Mouse (Mus musculus) olfactory bulb, adult 2 months (tissue): ENCODE results near the gene Dzip1. TPM values are rescaled to one million over a fixed set of nuclear protein-coding genes. Genes with fewer than 3 reads are reported as not detected.

Source experiments
- H3K27ac ChIP-seq: fragments of 200-500 bp; 2 replicates; pipeline ENCODE4 v1.5.1; 2012; ENCODE audit warnings: low read depth, low read length; ENCODE audit not compliant: insufficient read depth
- H3K4me1 ChIP-seq: fragments of 200-500 bp; 2 replicates; pipeline ENCODE4 v1.6.1; 2012; ENCODE audit warnings: low read length; ENCODE audit not compliant: control insufficient read depth, insufficient read depth
- H3K4me3 ChIP-seq: fragments of 200-500 bp; 2 replicates; pipeline ENCODE4 v1.5.1; 2012; ENCODE audit warnings: mild to moderate bottlenecking, low read depth, low read length, moderate library complexity; ENCODE audit not compliant: insufficient read depth
- CTCF ChIP-seq: fragments of 200-500 bp; IDR thresholded peaks from 2 replicates; pipeline ENCODE4 v1.5.1; 2012; ENCODE audit warnings: low read depth, mild to moderate bottlenecking, low read length, moderate library complexity; ENCODE audit not compliant: insufficient read depth
- POLR2A ChIP-seq: fragments of 200-500 bp; IDR thresholded peaks from 2 replicates; pipeline ENCODE4 v1.6.1; 2012; ENCODE audit warnings: mild to moderate bottlenecking, low read depth, low read length, moderate library complexity; ENCODE audit not compliant: insufficient read depth
- WGBS: fragments of 180-500 bp; shearing (Covaris S2); methylation state at CpG from one replicate; pipeline ENCODE4 v1.1.7; 2018; 5-methylcytosine and 5-hydroxymethylcytosine counted together
- polyA plus RNA-seq: library from polyadenylated mRNA; stranded (reverse); fragments of >200 nt; gene quantifications from 2 replicates; pipeline ENCODE4 v1.2.4, GENCODE M21; 2012; ENCODE audit warnings: low replicate concordance; ENCODE audit not compliant: missing spikeins, insufficient read depth, insufficient read length

Dzip1 gene
- polyA plus RNA-seq, 1 experiment: not detected

DNA sequence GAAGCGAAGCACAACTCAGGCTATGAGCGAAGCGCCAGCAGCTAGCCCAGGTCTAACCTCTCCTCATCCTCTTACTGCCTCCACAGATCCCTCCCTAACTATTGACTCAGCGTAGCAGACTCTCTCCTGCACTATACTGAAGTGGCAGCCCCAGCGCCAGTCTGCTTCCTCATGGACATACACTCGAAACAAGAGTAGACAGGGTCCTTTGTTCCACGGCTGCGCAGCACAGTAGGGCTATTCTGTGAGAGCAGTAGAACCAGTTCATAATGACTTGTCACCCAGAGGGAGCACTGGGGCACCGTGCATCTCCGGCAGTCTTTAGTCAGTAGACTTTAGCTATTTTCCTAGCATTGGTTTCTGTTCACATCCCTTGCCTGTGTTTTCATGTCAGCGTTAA, 89.1 kb downstream of the Dzip1 start:
- TF ChIP-seq POLR2A (no peak), CTCF (no peak)
- 86% methylated on average over 11 of the region's 11 CpGs for WGBS
- Histone ChIP-seq H3K27ac (no peak overlapping the region), H3K4me1 (peaks cover 7% of the 10 kb centered on the region), H3K4me3 (no peak overlapping the region)

DNA sequence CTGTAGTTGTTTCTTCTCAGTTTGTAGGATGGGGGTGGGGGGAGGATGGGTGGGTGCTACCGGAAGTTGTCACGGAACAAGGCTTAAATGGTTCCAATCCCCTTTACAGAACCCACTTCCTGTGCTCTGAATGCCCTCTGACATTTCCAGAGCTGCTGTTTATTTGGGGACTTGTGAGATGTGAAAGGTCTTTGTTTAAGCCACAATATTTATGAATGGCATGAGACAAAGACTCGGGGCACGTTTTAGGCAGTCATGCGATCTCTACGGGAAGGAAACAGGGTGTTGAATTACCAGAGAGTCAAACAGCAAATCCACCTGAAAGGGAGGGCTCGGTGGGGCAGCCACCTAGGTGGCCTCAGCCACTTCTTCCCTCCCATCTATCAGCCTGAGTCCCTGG, 90.9 kb downstream of the Dzip1 start:
- TF ChIP-seq POLR2A: no peak
- no peak for TF ChIP-seq CTCF
- Histone ChIP-seq H3K4me3 (no peak overlapping the region), H3K27ac (no peak overlapping the region), H3K4me1 (peaks cover 7% of the 10 kb centered on the region)
- WGBS: 18% methylated on average over 7 of the region's 7 CpGs

DNA sequence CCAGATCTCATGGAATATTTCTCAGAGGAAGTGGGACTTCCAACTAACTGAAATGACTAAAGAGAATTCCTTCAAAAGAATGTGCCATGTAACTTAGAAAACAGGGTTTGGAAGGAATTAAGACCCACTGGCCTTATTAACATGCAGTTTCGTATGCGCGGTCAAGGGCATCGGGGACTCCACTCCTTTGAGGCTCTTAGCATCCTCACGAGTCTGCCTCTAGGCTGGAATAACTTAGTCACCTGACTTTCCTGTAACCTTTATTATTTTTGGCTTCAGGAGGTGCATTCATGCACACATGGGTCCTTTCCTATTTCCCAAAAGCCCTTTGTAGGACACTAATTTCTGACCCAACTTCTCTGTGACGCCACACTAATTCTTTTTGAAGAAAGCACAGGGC, 92.0 kb downstream of the Dzip1 start:
- H3K4me1 ChIP-seq: peaks cover 7% of the 10 kb centered on the region
- no peak overlapping the region for H3K4me3 ChIP-seq
- WGBS: 86% methylated on average over 6 of the region's 6 CpGs
- no peak overlapping the region for H3K27ac ChIP-seq
- TF ChIP-seq POLR2A (no peak), CTCF (no peak)

DNA sequence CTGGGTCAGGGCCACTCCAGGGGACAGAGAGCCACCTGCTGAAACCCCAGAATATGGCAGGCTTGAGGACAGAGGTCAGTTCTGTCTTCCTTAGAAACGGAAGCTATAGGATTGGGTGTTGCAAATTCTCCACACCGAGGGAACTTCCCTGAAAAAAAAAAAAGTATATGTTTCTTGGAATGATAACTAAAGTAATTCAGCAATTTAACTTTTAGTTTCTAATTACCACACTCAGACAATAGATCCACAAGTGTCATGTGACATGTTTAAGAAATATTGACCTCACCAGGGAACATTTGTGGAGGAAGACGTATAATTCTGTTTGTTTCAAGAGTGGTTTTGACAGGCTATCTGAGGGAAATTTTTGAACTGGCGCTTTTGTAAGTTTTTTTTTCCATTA, 93.7 kb downstream of the Dzip1 start:
- no peak overlapping the region for H3K4me3 ChIP-seq
- 89% methylated on average over 4 of the region's 4 CpGs for WGBS
- TF ChIP-seq CTCF: no peak
- TF ChIP-seq POLR2A: no peak
- no peak overlapping the region for H3K27ac ChIP-seq
- peaks cover 6% of the 10 kb centered on the region; the same call in 1 of the 2 replicates for H3K4me1 ChIP-seq

DNA sequence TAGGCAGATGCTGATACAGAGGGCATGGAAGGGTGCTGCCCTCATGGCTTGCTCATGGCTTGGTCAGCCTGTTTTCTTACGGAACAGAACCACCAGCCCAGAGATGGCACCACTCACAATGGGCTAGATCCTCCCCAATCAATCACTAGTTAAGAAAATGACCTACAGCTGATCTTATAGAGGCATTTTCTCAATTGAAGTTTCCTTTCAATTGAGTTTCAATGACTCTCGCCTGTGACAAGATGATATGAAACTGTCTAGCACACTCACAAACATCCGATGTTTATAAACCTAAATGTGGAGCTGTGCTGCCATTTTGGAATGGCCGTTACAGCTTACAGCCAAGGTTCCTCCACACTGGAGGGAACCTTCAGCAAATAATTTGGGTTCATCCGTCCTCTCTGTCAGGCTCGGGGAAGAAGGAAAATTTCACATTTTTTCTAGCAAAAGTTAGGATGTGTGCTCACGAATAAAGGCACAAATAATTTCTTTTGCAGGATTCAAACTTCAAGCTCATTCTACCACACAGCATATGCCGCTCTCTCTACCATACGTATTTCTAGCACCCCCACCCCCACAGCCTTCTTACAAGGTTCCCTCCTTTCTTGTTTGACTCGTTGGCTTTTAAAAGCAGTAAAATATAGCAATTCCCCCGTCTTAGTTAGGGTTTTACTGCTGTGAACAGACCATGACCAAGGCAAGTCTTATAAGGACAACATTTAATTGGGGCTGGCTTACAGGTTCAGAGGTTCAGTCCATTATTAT, 95.7 kb downstream of the Dzip1 start:
- TF ChIP-seq CTCF: no peak
- no peak for TF ChIP-seq POLR2A
- Histone ChIP-seq H3K4me1 (peaks cover 6% of the 10 kb centered on the region; the same call in 1 of the 2 replicates), H3K27ac (no peak overlapping the region), H3K4me3 (no peak overlapping the region)
- 93% methylated on average over 11 of the region's 11 CpGs for WGBS

DNA sequence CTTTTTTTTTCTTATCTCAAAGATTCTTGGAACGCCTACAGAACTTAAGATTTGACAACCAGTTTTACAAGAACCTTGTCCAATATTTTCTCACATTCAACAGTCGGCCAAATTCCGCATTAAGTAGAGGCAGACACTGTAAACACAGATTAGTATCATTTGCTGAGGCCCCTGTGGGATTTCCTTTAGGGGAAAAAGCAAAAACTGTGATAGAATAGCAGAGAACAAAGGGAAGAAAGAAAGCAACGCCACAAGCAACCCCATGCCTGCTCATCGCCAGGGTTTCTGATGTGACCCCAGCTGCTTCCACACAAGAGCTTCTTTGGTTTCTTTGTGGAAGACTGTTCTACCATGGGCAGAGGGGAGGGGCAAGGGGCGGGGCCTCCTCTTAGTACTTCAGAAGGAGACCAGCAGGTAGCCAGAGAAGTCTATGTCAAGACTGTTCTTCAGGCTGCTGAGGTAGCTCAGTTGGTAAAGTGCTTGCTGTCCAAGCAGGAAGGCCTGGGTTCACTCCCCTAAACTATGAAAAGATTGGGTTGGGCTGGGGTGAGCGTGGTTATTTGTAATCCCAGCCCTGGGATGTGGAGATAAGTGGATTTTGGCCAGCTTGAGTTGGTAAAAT, 97.9 kb downstream of the Dzip1 start:
- Histone ChIP-seq H3K4me1 (peaks cover 2% of the 10 kb centered on the region; the same call in 1 of the 2 replicates), H3K27ac (no peak overlapping the region), H3K4me3 (no peak overlapping the region)
- TF ChIP-seq CTCF (no peak), POLR2A (no peak)
- WGBS: 53% methylated on average over 7 of the region's 7 CpGs

DNA sequence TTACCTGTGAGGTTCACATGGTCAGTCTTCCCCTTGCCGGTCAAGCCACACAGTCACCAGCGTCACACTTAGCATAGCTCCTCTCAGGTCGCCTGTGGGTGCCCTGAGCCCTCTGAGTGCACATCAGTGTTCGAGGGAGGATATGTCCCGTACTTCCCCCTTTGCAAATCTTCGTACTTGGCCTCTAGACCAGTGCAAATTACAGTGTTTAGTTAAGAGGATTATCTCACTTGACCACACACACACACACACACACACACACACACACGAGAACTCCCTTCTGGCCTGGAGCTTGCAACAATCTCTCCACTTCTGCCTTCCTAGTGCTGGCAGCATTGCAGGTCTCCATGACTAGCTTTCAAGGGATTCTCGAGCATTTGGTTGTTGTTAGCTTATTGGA, 98.9 kb downstream of the Dzip1 start:
- WGBS: 79% methylated on average over 8 of the region's 8 CpGs
- Histone ChIP-seq H3K4me3 (no peak overlapping the region), H3K4me1 (peaks cover 2% of the 10 kb centered on the region; the same call in 1 of the 2 replicates), H3K27ac (no peak overlapping the region)
- TF ChIP-seq POLR2A (no peak), CTCF (no peak)

Other genes with a start within 250 kb of the Dzip1 start
- gene Abcc4, start 219.2 kb downstream of the Dzip1 start, polyA plus RNA-seq: not detected in 2 replicates
- gene Cldn10, start 137.6 kb downstream of the Dzip1 start, polyA plus RNA-seq: not detected in 2 replicates
- not detected in 2 replicates for gene Dnajc3, start 12.5 kb upstream of the Dzip1 start, polyA plus RNA-seq
- not detected in 2 replicates for gene Uggt2, start 174.0 kb upstream of the Dzip1 start, polyA plus RNA-seq
- not detected in 2 replicates for gene Hs6st3, start 212.9 kb upstream of the Dzip1 start, polyA plus RNA-seq